Mouse (Mus musculus): Measurements from ENCODE around the gene Gm19402. TPM values are rescaled to one million over a fixed set of nuclear protein-coding genes. Genes with fewer than 3 reads are reported as not detected.

Gm19402 gene
- polyA plus RNA-seq, 1 experiment from 2014 or later: not detected

DNA sequence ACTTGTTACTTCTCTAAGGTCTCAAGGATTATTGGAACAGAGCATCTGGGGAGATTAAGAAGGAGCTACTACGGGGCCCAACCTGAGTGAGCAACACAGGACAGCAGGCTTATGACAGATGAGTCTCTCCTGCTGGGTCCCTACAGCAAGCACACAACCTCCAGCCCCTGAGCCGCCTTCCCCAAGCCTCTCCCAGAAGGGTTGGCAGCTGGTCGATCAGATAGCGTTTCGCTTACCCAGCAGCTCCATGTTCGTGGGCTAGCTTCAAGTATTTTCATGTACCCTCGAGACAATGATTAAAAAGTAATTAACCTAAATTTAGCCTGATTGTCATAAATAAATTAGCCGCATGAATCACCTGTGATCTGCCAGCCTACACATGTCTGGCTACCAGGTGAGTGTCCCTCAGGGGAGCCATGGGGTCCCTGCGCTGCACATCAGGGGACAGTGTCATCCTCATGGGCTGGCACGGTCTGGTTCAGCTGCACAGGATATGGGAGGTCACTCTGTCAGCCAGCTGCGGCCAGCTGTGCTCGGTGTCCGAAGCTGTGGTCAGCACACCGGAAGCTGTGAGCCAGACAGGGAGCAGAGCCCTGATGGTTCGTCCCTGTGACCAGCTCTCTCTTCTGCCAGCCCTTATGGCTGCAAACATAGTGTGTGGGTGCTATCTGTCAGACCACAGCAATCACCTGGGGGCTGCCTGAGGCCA lies 32.1 kb downstream of the Gm19402 start:
- no peak for DNase-seq (ENCODE audit: low spot score)
- Histone ChIP-seq H3K4me3 (ENCODE audit: low read depth, low read length) (no peak overlapping the region), H3K27ac (replicated peaks; ENCODE audit: low read depth, low read length) (no peak overlapping the region), H3K4me1 (ENCODE audit: control insufficient read depth, insufficient read depth, low read length) (no peaks in the 10 kb centered on the region), H3K27me3 (replicated peaks; ENCODE audit: control insufficient read depth, insufficient read depth, low read length) (no peaks in the 10 kb centered on the region), H3K9me3 (ENCODE audit: control insufficient read depth, low read length) (no peaks in the 10 kb centered on the region), H3K9ac (ENCODE audit: low read depth, low read length) (no peak overlapping the region), H3K4me2 (ENCODE audit: low read depth, low read length) (no peak overlapping the region), H3K36me3 (ENCODE audit: control insufficient read depth, insufficient read depth, low read length) (no peaks in the 10 kb centered on the region)
- 61% methylated on average over 15 of the region's 15 CpGs for WGBS
- no peak for ATAC-seq (ENCODE audit: low read depth)

DNA sequence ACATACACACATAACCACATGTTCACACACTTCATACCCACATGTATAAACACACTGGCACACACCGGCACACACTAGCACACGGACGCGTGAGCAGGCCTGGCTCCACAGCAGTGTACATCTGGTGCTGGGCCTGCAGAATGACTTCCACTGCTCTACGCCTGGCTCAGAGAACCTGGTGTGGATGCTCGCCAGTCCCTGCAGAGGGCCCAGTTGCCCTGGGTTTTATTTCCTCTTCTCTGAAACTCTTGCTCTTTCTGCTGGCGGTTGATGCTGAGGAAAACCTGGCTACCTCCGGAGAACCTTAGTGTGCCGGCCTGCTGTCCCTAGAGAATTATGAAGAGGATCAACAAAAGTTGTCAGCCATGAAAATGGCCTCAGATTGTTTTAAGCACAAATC lies 38.5 kb downstream of the Gm19402 start:
- no peak overlapping the region for H3K4me2 ChIP-seq (ENCODE audit: low read depth, low read length)
- WGBS: 79% methylated on average over 9 of the region's 9 CpGs
- ATAC-seq (ENCODE audit: low read depth) (no peak), DNase-seq (ENCODE audit: low spot score) (no peak)
- H3K9ac ChIP-seq (ENCODE audit: low read depth, low read length): no peak overlapping the region
- H3K4me1 ChIP-seq (ENCODE audit: control insufficient read depth, insufficient read depth, low read length): peaks cover 3% of the 10 kb centered on the region; the same call in 1 of the 2 replicates
- no peaks in the 10 kb centered on the region; the same call in 1 of the 2 replicates for H3K36me3 ChIP-seq (ENCODE audit: control insufficient read depth, insufficient read depth, low read length)
- H3K4me3 ChIP-seq (ENCODE audit: low read depth, low read length): no peak overlapping the region
- no peak overlapping the region for H3K27ac ChIP-seq (replicated peaks; ENCODE audit: low read depth, low read length)
- H3K9me3 ChIP-seq (ENCODE audit: control insufficient read depth, low read length): no peaks in the 10 kb centered on the region
- H3K27me3 ChIP-seq (replicated peaks; ENCODE audit: control insufficient read depth, insufficient read depth, low read length): no peaks in the 10 kb centered on the region

DNA sequence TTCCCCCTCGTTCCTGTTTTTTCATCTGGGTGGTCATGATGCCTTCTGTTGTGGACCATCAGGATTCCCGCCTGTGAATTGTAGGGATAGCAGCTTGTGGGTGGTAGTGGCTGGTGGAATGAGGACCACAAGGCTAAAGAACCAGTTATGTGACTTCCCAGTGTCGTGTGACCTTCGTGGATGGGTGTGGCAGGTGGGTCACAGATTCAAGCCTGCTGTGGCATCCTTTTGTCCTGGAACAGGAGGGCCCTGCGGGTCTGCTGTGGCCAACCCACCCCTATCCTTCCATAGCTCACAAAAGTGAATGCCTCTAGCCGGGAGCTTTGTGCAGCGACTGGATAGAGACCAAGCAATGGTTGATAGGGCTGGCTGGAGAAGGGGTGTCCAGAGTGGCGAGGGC lies 42.7 kb downstream of the Gm19402 start:
- Histone ChIP-seq H3K4me3 (ENCODE audit: low read depth, low read length) (no peak overlapping the region), H3K27me3 (replicated peaks; ENCODE audit: control insufficient read depth, insufficient read depth, low read length) (no peaks in the 10 kb centered on the region), H3K4me1 (ENCODE audit: control insufficient read depth, insufficient read depth, low read length) (peaks cover 3% of the 10 kb centered on the region; the same call in 1 of the 2 replicates), H3K27ac (replicated peaks; ENCODE audit: low read depth, low read length) (no peak overlapping the region), H3K9me3 (ENCODE audit: control insufficient read depth, low read length) (no peaks in the 10 kb centered on the region), H3K4me2 (ENCODE audit: low read depth, low read length) (no peak overlapping the region), H3K9ac (ENCODE audit: low read depth, low read length) (no peak overlapping the region), H3K36me3 (ENCODE audit: control insufficient read depth, insufficient read depth, low read length) (peaks cover 37% of the 10 kb centered on the region)
- ATAC-seq (ENCODE audit: low read depth) (no peak), DNase-seq (ENCODE audit: low spot score) (no peak)
- 84% methylated on average over 7 of the region's 8 CpGs for WGBS

DNA sequence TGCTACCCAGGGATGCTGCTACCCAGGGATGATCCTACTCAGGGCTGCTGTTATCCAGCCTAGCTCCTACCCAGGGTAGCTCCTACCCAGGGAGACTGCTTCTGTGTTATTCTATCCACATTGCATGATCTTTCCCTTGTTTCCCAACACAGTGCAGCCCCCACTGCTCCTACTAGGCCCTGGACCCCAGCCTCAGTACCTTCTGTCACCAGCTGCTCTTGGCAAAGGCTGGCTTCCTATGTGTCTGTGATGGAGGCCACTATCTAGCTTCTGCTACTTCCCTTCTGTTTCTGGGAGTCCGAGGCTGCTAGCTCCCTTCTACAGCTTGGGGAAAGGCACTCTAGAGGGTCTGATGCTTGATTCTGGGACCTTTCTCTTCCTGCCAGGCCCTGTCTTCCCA lies 43.1 kb downstream of the Gm19402 start:
- ATAC-seq (ENCODE audit: low read depth): no peak
- Histone ChIP-seq H3K4me3 (ENCODE audit: low read depth, low read length) (no peak overlapping the region), H3K4me2 (ENCODE audit: low read depth, low read length) (no peak overlapping the region), H3K9ac (ENCODE audit: low read depth, low read length) (no peak overlapping the region), H3K36me3 (ENCODE audit: control insufficient read depth, insufficient read depth, low read length) (peaks cover 41% of the 10 kb centered on the region), H3K4me1 (ENCODE audit: control insufficient read depth, insufficient read depth, low read length) (peaks cover 3% of the 10 kb centered on the region; the same call in 1 of the 2 replicates), H3K27me3 (replicated peaks; ENCODE audit: control insufficient read depth, insufficient read depth, low read length) (no peaks in the 10 kb centered on the region), H3K27ac (replicated peaks; ENCODE audit: low read depth, low read length) (no peak overlapping the region), H3K9me3 (ENCODE audit: control insufficient read depth, low read length) (no peaks in the 10 kb centered on the region)
- DNase-seq (ENCODE audit: low spot score): no peak
- WGBS: 72% methylated on average over 1 of the region's 1 CpGs

DNA sequence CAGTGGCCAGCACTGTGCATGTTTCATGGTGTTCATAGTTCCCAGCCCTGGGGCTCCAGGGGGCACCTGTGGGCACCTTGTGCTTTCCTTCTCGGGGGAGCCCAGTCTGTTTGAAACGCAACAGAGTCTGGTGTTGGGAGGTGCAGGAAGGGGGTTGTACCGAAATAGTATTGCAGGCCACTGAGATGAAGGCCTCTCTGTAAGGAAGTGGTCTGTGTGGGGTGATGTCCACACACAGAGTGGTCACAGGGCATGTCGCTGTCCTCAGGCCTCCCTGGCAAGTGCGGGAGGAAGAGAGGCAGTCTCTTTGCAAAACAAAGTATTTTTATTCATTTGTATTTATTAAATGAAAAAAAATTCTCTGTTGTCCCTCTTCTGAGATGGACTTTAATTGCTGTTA lies 45.0 kb downstream of the Gm19402 start:
- Histone ChIP-seq H3K4me3 (ENCODE audit: low read depth, low read length) (no peak overlapping the region), H3K4me1 (ENCODE audit: control insufficient read depth, insufficient read depth, low read length) (peaks cover 3% of the 10 kb centered on the region; the same call in 1 of the 2 replicates), H3K9me3 (ENCODE audit: control insufficient read depth, low read length) (no peaks in the 10 kb centered on the region), H3K27me3 (replicated peaks; ENCODE audit: control insufficient read depth, insufficient read depth, low read length) (no peaks in the 10 kb centered on the region), H3K36me3 (ENCODE audit: control insufficient read depth, insufficient read depth, low read length) (peaks cover 56% of the 10 kb centered on the region), H3K4me2 (ENCODE audit: low read depth, low read length) (no peak overlapping the region), H3K27ac (replicated peaks; ENCODE audit: low read depth, low read length) (no peak overlapping the region), H3K9ac (ENCODE audit: low read depth, low read length) (no peak overlapping the region)
- no peak for ATAC-seq (ENCODE audit: low read depth)
- 88% methylated on average over 5 of the region's 5 CpGs for WGBS
- no peak for DNase-seq (ENCODE audit: low spot score)

DNA sequence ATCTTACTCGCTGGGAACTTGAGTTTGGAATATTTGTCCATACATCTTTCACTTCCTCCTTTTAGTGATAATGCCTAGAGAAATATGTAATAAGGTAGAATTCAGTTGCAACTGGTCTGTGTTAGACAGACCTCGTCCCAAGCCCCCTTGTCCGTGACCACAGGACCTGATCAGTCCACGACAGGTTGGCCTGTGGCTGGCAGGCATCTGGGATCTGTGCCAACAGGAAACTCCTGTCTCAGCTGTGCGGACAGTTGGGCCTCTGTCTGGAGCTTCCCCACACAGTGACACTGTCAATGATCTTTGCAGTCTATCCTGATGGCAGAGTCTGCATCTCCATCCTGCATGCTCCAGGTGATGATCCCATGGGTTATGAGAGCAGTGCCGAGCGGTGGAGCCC lies 47.4 kb downstream of the Gm19402 start:
- peaks cover 63% of the 10 kb centered on the region for H3K36me3 ChIP-seq (ENCODE audit: control insufficient read depth, insufficient read depth, low read length)
- no peaks in the 10 kb centered on the region for H3K27me3 ChIP-seq (replicated peaks; ENCODE audit: control insufficient read depth, insufficient read depth, low read length)
- H3K9ac ChIP-seq (ENCODE audit: low read depth, low read length): no peak overlapping the region
- no peak for DNase-seq (ENCODE audit: low spot score)
- H3K9me3 ChIP-seq (ENCODE audit: control insufficient read depth, low read length): no peaks in the 10 kb centered on the region
- no peak overlapping the region for H3K4me2 ChIP-seq (ENCODE audit: low read depth, low read length)
- no peak overlapping the region for H3K27ac ChIP-seq (replicated peaks; ENCODE audit: low read depth, low read length)
- H3K4me1 ChIP-seq (ENCODE audit: control insufficient read depth, insufficient read depth, low read length): no peaks in the 10 kb centered on the region
- 75% methylated on average over 7 of the region's 7 CpGs for WGBS
- H3K4me3 ChIP-seq (ENCODE audit: low read depth, low read length): no peak overlapping the region
- no peak for ATAC-seq (ENCODE audit: low read depth)

MicroRNAs encoded within 50 kb of the gene (microRNA counts, 519-probe panel; counts per million panel counts)
- 19.3 counts per million for microRNA mmu-miR-1930

Small RNA genes lying within 50 kb of the gene (microRNA-seq; reads per million reads assigned to microRNA genes)
- 13.3 reads per million, percentile 31 among the genes with 10 or more reads in this experiment for gene Mir1930 (ENCODE audit: borderline number of aligned reads)

Other genes starting within 250 kb of the Gm19402 start
- gene Fam207a, start 175.0 kb downstream of the Gm19402 start, polyA plus RNA-seq (2014; fragmentation: Nextera tagmentation; extraction: Ambion mirVana): 34.2 and 38.5 TPM in 2 replicates
- gene Itgb2, start 160.5 kb downstream of the Gm19402 start, polyA plus RNA-seq (2014; fragmentation: Nextera tagmentation; extraction: Ambion mirVana): 3.0 and 3.5 TPM in 2 replicates
- 135 and 143 TPM in 2 replicates for gene Pttg1ip, start 109.0 kb downstream of the Gm19402 start, polyA plus RNA-seq (2014; fragmentation: Nextera tagmentation; extraction: Ambion mirVana)
- gene Sumo3, start 84.7 kb downstream of the Gm19402 start, polyA plus RNA-seq (2014; fragmentation: Nextera tagmentation; extraction: Ambion mirVana): 261 and 281 TPM in 2 replicates
- gene Gm49325, start 84.6 kb downstream of the Gm19402 start, polyA plus RNA-seq (2014; fragmentation: Nextera tagmentation; extraction: Ambion mirVana): 4.1 and 7.4 TPM in 2 replicates
- gene Ube2g2, start 68.5 kb downstream of the Gm19402 start, polyA plus RNA-seq (2014; fragmentation: Nextera tagmentation; extraction: Ambion mirVana): 66.1 and 69.5 TPM in 2 replicates
- gene Tspear, start 4.2 kb downstream of the Gm19402 start, polyA plus RNA-seq (2014; fragmentation: Nextera tagmentation; extraction: Ambion mirVana): 1.0 and 1.3 TPM in 2 replicates
- not detected in 2 replicates for gene Gm9508, start 6.5 kb upstream of the Gm19402 start, polyA plus RNA-seq (2014; fragmentation: Nextera tagmentation; extraction: Ambion mirVana)
- not detected in 2 replicates for gene Gm10272, start 15.9 kb upstream of the Gm19402 start, polyA plus RNA-seq (2014; fragmentation: Nextera tagmentation; extraction: Ambion mirVana)
- 0.57 TPM in 1 of 2 replicates, not detected in the other for gene Gm10024, start 20.7 kb upstream of the Gm19402 start, polyA plus RNA-seq (2014; fragmentation: Nextera tagmentation; extraction: Ambion mirVana)
- not detected in 2 replicates for gene Gm10142, start 25.1 kb upstream of the Gm19402 start, polyA plus RNA-seq (2014; fragmentation: Nextera tagmentation; extraction: Ambion mirVana)
- not detected in 2 replicates for gene Krtap12-1, start 29.8 kb upstream of the Gm19402 start, polyA plus RNA-seq (2014; fragmentation: Nextera tagmentation; extraction: Ambion mirVana)
- not detected in 2 replicates for gene Gm10100, start 35.7 kb upstream of the Gm19402 start, polyA plus RNA-seq (2014; fragmentation: Nextera tagmentation; extraction: Ambion mirVana)
- gene Gm18596, start 51.9 kb upstream of the Gm19402 start, polyA plus RNA-seq (2014; fragmentation: Nextera tagmentation; extraction: Ambion mirVana): not detected in 2 replicates
- not detected in 2 replicates for gene Gm9736, start 60.6 kb upstream of the Gm19402 start, polyA plus RNA-seq (2014; fragmentation: Nextera tagmentation; extraction: Ambion mirVana)
- not detected in 2 replicates for gene Gm3233, start 68.9 kb upstream of the Gm19402 start, polyA plus RNA-seq (2014; fragmentation: Nextera tagmentation; extraction: Ambion mirVana)
- gene Gm3238, start 80.6 kb upstream of the Gm19402 start, polyA plus RNA-seq (2014; fragmentation: Nextera tagmentation; extraction: Ambion mirVana): not detected in 2 replicates
- not detected in 2 replicates for gene Gm7138, start 86.2 kb upstream of the Gm19402 start, polyA plus RNA-seq (2014; fragmentation: Nextera tagmentation; extraction: Ambion mirVana)
- not detected in 2 replicates for gene Gm3250, start 91.8 kb upstream of the Gm19402 start, polyA plus RNA-seq (2014; fragmentation: Nextera tagmentation; extraction: Ambion mirVana)
- gene Gm7137, start 97.4 kb upstream of the Gm19402 start, polyA plus RNA-seq (2014; fragmentation: Nextera tagmentation; extraction: Ambion mirVana): not detected in 2 replicates
- gene Gm9639, start 104.3 kb upstream of the Gm19402 start, polyA plus RNA-seq (2014; fragmentation: Nextera tagmentation; extraction: Ambion mirVana): not detected in 2 replicates
- not detected in 2 replicates for gene Gm19668, start 108.4 kb upstream of the Gm19402 start, polyA plus RNA-seq (2014; fragmentation: Nextera tagmentation; extraction: Ambion mirVana)
- gene Gm9507, start 121.1 kb upstream of the Gm19402 start, polyA plus RNA-seq (2014; fragmentation: Nextera tagmentation; extraction: Ambion mirVana): not detected in 2 replicates
- not detected in 2 replicates for gene Gm2696, start 123.9 kb upstream of the Gm19402 start, polyA plus RNA-seq (2014; fragmentation: Nextera tagmentation; extraction: Ambion mirVana)
- not detected in 2 replicates for gene Krtap10-4, start 136.3 kb upstream of the Gm19402 start, polyA plus RNA-seq (2014; fragmentation: Nextera tagmentation; extraction: Ambion mirVana)
- not detected in 2 replicates for gene Krtap10-10, start 145.2 kb upstream of the Gm19402 start, polyA plus RNA-seq (2014; fragmentation: Nextera tagmentation; extraction: Ambion mirVana)
- not detected in 2 replicates for gene Gm36176, start 156.0 kb upstream of the Gm19402 start, polyA plus RNA-seq (2014; fragmentation: Nextera tagmentation; extraction: Ambion mirVana)
- gene Gm10318, start 162.1 kb upstream of the Gm19402 start, polyA plus RNA-seq (2014; fragmentation: Nextera tagmentation; extraction: Ambion mirVana): 0.33 TPM in 1 of 2 replicates, not detected in the other
- gene Gm3285, start 171.2 kb upstream of the Gm19402 start, polyA plus RNA-seq (2014; fragmentation: Nextera tagmentation; extraction: Ambion mirVana): 0.28 TPM in 1 of 2 replicates, not detected in the other
- 3.7 and 4.2 TPM in 2 replicates for gene Lrrc3, start 211.8 kb upstream of the Gm19402 start, polyA plus RNA-seq (2014; fragmentation: Nextera tagmentation; extraction: Ambion mirVana)

Data from embryonic facial prominence, embryonic 14.5 days (tissue).